Mouse (Mus musculus): ENCODE measurements around the gene Supt3.
A peak's percentile ranks its signal among the peaks of the same experiment; 100 is the strongest.

Gene Supt3

GRCm38 (mm10) chr17:45058566-45059363 lies 281.8 kb downstream of the Supt3 start:
- no peak for DNase-seq

GRCm38 (mm10) chr17:45063776-45064175 lies 286.8 kb downstream of the Supt3 start:
- no peak for DNase-seq

- no peak for DNase-seq
Measured at GRCm38 (mm10) chr17:45065465-45065864, 288.5 kb downstream of the Supt3 start.

- no peak for DNase-seq
Measured at GRCm38 (mm10) chr17:45067441-45067840, 290.5 kb downstream of the Supt3 start.

GRCm38 (mm10) chr17:45068321-45068720 lies 291.4 kb downstream of the Supt3 start:
- no peak for DNase-seq

- no peak for DNase-seq
Measured at GRCm38 (mm10) chr17:45072495-45073347, 295.8 kb downstream of the Supt3 start.

- no peak for DNase-seq
Measured at GRCm38 (mm10) chr17:45073348-45073634, 296.3 kb downstream of the Supt3 start.

- DNase-seq: no peak
Measured at GRCm38 (mm10) chr17:45073779-45074178, 296.8 kb downstream of the Supt3 start.

GRCm38 (mm10) chr17:45076951-45077350 lies 300.0 kb downstream of the Supt3 start:
- no peak for DNase-seq

- DNase-seq: no peak
Measured at GRCm38 (mm10) chr17:45077921-45078640, 301.1 kb downstream of the Supt3 start.

- no peak for DNase-seq
Measured at GRCm38 (mm10) chr17:45081521-45081920, 304.6 kb downstream of the Supt3 start.

GRCm38 (mm10) chr17:45081955-45082475 lies 305.1 kb downstream of the Supt3 start:
- no peak for DNase-seq

- no peak for DNase-seq
Measured at GRCm38 (mm10) chr17:45086361-45086760, 309.4 kb downstream of the Supt3 start.

GRCm38 (mm10) chr17:45087022-45087421 lies 310.1 kb downstream of the Supt3 start:
- peak; percentile 32 to 45 for DNase-seq

- DNase-seq: no peak
Measured at GRCm38 (mm10) chr17:45101064-45101463, 324.1 kb downstream of the Supt3 start.

- no peak for DNase-seq
Measured at GRCm38 (mm10) chr17:45115386-45115785, 338.4 kb downstream of the Supt3 start.

GRCm38 (mm10) chr17:45118565-45119471 lies 341.9 kb downstream of the Supt3 start:
- peak; percentile 26 to 37 for DNase-seq

- DNase-seq: peak; percentile 24 to 36
Measured at GRCm38 (mm10) chr17:45119609-45120201, 342.8 kb downstream of the Supt3 start.

- DNase-seq: no peak
Measured at GRCm38 (mm10) chr17:45123856-45124255, 346.9 kb downstream of the Supt3 start.

- DNase-seq: no peak
Measured at GRCm38 (mm10) chr17:45128611-45129010, 351.7 kb downstream of the Supt3 start.
